Mouse (Mus musculus) v-Abl transformed pro-B cells (cell line): ENCODE data around the gene Tm7sf3.

Experiments used
- in situ Hi-C, 2 experiments: fragments of 400-800 bp; cut with MboI; formaldehyde crosslinking; loops; one replicate each; pipeline ENCODE4 v1.15.1; 2025; ENCODE audit not compliant: unreplicated experiment in 2 of 2

The Tm7sf3 gene

GRCm38 (mm10) chr6:146629781-146630756 lies 12.6 kb downstream of the Tm7sf3 start:
- in situ Hi-C loops = no loop called here

GRCm38 (mm10) chr6:146628123-146628522 lies 14.5 kb downstream of the Tm7sf3 start:
- in situ Hi-C loops = no loop called here

GRCm38 (mm10) chr6:146616670-146617069 lies 26.0 kb downstream of the Tm7sf3 start:
- in situ Hi-C loops = loop anchor here in 1 of 2 experiments (25.0 kb wide), 1 partner anchor 1254 kb away; no protein-coding TSS in a partner anchor

- in situ Hi-C loops = loop anchor here in 1 of 2 experiments (25.0 kb wide), 1 partner anchor 1254 kb away; no protein-coding TSS in a partner anchor
These were observed 26.7 kb downstream of the Tm7sf3 start for GRCm38 (mm10) chr6:146615891-146616290.

- in situ Hi-C loops = loop anchor here in 1 of 2 experiments (25.0 kb wide), 1 partner anchor 1252 kb away; no protein-coding TSS in a partner anchor
These were observed 28.1 kb downstream of the Tm7sf3 start for GRCm38 (mm10) chr6:146614541-146614940.

- in situ Hi-C loops = loop anchor here in 1 of 2 experiments (25.0 kb wide), 1 partner anchor 1252 kb away; no protein-coding TSS in a partner anchor
These were observed 28.7 kb downstream of the Tm7sf3 start for GRCm38 (mm10) chr6:146613907-146614306.

- in situ Hi-C loops = loop anchor here in 1 of 2 experiments (25.0 kb wide), 1 partner anchor 1250 kb away; no protein-coding TSS in a partner anchor
These were observed 29.9 kb downstream of the Tm7sf3 start for GRCm38 (mm10) chr6:146612736-146613135.

- in situ Hi-C loops = loop anchor here in 1 of 2 experiments (25.0 kb wide), 1 partner anchor 1250 kb away; no protein-coding TSS in a partner anchor
These were observed 30.7 kb downstream of the Tm7sf3 start for GRCm38 (mm10) chr6:146611897-146612296.

- in situ Hi-C loops = loop anchor here in 1 of 2 experiments (25.0 kb wide), 1 partner anchor 1249 kb away; no protein-coding TSS in a partner anchor
These were observed 31.2 kb downstream of the Tm7sf3 start for GRCm38 (mm10) chr6:146611385-146611784.

GRCm38 (mm10) chr6:146603651-146604050 lies 39.0 kb downstream of the Tm7sf3 start:
- in situ Hi-C loops = loop anchor here in 1 of 2 experiments (25.0 kb wide), 1 partner anchor 1241 kb away; no protein-coding TSS in a partner anchor

GRCm38 (mm10) chr6:146602601-146603000 lies 40.0 kb downstream of the Tm7sf3 start:
- in situ Hi-C loops = loop anchor here in 1 of 2 experiments (25.0 kb wide), 1 partner anchor 1240 kb away; no protein-coding TSS in a partner anchor

- in situ Hi-C loops = no loop called here
These were observed 57.5 kb downstream of the Tm7sf3 start for GRCm38 (mm10) chr6:146585134-146585533.

- in situ Hi-C loops = no loop called here
These were observed 59.1 kb downstream of the Tm7sf3 start for GRCm38 (mm10) chr6:146583366-146584046.

GRCm38 (mm10) chr6:146580381-146580926 lies 62.2 kb downstream of the Tm7sf3 start:
- in situ Hi-C loops = no loop called here

GRCm38 (mm10) chr6:146578586-146578985 lies 64.0 kb downstream of the Tm7sf3 start:
- in situ Hi-C loops = loop anchor here (5.0 to 10.0 kb wide), 3 partner anchors 61 to 164 kb away; partner anchors contain the start of gene Itpr2 (in 1 of the 2)

GRCm38 (mm10) chr6:146578111-146578531 lies 64.5 kb downstream of the Tm7sf3 start:
- in situ Hi-C loops = loop anchor here (5.0 to 10.0 kb wide), 3 partner anchors 61 to 163 kb away; partner anchors contain the start of gene Itpr2 (in 1 of the 2)

GRCm38 (mm10) chr6:146577310-146578109 lies 65.1 kb downstream of the Tm7sf3 start, which contains the start of gene Ints13:
Gene Ints13 (minus strand): TSS chr6:146577835.
- in situ Hi-C loops = loop anchor here (5.0 to 10.0 kb wide), 3 partner anchors 60 to 163 kb away; partner anchors contain the start of gene Itpr2 (in 1 of the 2)

- in situ Hi-C loops = loop anchor here (5.0 to 10.0 kb wide), 3 partner anchors 60 to 162 kb away; partner anchors contain the start of gene Itpr2 (in 1 of the 2)
These were observed 65.7 kb downstream of the Tm7sf3 start, which contains the start of gene Fgfr1op2 for GRCm38 (mm10) chr6:146576903-146577302. Gene Fgfr1op2 (plus strand): TSS chr6:146577203.

GRCm38 (mm10) chr6:146572073-146572472 lies 70.6 kb downstream of the Tm7sf3 start:
- in situ Hi-C loops = loop anchor here in 1 of 2 experiments (10.0 kb wide), 1 partner anchor 157 kb away; no protein-coding TSS in a partner anchor
